Mouse (Mus musculus) embryo, embryonic 10.5 days (tissue): ENCODE measurements around the gene Klhl26.

Experiments used
- DNase-seq: peaks from one replicate; pipeline ENCODE4 v3.0.0-alpha.2; 2015; ENCODE audit warnings: low spot score

The Klhl26 gene

GRCm38 (mm10) chr8:70501820-70502529 is 25.2 kb upstream of the Klhl26 start:
- no peak for DNase-seq

GRCm38 (mm10) chr8:70500386-70501301 is 23.9 kb upstream of the Klhl26 start:
- no peak for DNase-seq

GRCm38 (mm10) chr8:70495771-70496062 is 18.9 kb upstream of the Klhl26 start:
- DNase-seq, result no peak

GRCm38 (mm10) chr8:70495001-70495770 is 18.4 kb upstream of the Klhl26 start:
- no peak for DNase-seq

- no peak for DNase-seq
Measured at GRCm38 (mm10) chr8:70494416-70494945, 17.7 kb upstream of the Klhl26 start.

- no peak for DNase-seq
Measured at GRCm38 (mm10) chr8:70493692-70494415, 17.1 kb upstream of the Klhl26 start.

- DNase-seq, result no peak
Measured at GRCm38 (mm10) chr8:70492664-70493640, 16.2 kb upstream of the Klhl26 start, which contains the start of gene Crlf1. Gene Crlf1 (plus strand): TSS chr8:70493158.

- no peak for DNase-seq
Measured at GRCm38 (mm10) chr8:70490880-70491495, 14.2 kb upstream of the Klhl26 start.

- no peak for DNase-seq
Measured at GRCm38 (mm10) chr8:70490061-70490879, 13.5 kb upstream of the Klhl26 start.

GRCm38 (mm10) chr8:70489576-70489975 is 12.8 kb upstream of the Klhl26 start:
- no peak for DNase-seq

- DNase-seq, result no peak
Measured at GRCm38 (mm10) chr8:70488931-70489470, 12.2 kb upstream of the Klhl26 start.

- peak; percentile 76 for DNase-seq
Measured at GRCm38 (mm10) chr8:70487993-70488796, 11.4 kb upstream of the Klhl26 start.

- DNase-seq, result no peak
Measured at GRCm38 (mm10) chr8:70486941-70487520, 10.3 kb upstream of the Klhl26 start, which contains the start of gene Tmem59l. Gene Tmem59l (minus strand): TSS chr8:70487358.

- DNase-seq, result no peak
Measured at GRCm38 (mm10) chr8:70486191-70486681, 9.5 kb upstream of the Klhl26 start.

GRCm38 (mm10) chr8:70482943-70483342 is 6.2 kb upstream of the Klhl26 start:
- DNase-seq, result no peak

- no peak for DNase-seq
Measured at GRCm38 (mm10) chr8:70481908-70482307, 5.1 kb upstream of the Klhl26 start.
